Mouse (Mus musculus) urinary bladder, postnatal 25 days (tissue): ENCODE results near the gene Mdc1.
A peak's percentile ranks its signal among the peaks of the same experiment; 100 is the strongest.

ENCODE experiments used
- DNase-seq: peaks from one replicate; pipeline ENCODE4 v3.0.0; 2022; ENCODE audit warnings: low spot score

Gene Mdc1

DNA sequence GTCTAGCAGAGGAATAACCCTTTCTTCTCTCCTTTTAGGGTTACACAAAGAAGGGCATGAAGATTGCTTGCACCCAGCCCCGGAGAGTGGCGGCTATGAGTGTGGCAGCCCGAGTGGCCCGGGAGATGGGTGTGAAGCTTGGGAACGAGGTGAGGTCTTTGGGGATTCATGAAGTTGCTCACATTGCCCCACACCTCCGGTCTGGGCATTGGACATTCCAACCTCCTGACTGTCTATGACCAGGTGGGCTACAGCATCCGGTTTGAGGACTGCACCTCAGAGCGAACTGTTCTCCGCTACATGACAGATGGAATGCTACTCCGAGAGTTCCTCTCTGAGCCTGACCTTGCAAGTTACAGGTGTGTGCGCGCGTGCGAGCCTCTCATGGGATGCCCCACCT, 42.5 kb downstream of the Mdc1 start:
- DNase-seq: no peak

GRCm38 (mm10) chr17:35887725-35888124, 46.4 kb downstream of the Mdc1 start:
- no peak for DNase-seq

GRCm38 (mm10) chr17:35896781-35897643, 55.7 kb downstream of the Mdc1 start, which contains the start of gene 2310061I04Rik:
Gene 2310061I04Rik, minus strand, starts transcription at chr17:35897431.
- peak; percentile 90 for DNase-seq

DNA sequence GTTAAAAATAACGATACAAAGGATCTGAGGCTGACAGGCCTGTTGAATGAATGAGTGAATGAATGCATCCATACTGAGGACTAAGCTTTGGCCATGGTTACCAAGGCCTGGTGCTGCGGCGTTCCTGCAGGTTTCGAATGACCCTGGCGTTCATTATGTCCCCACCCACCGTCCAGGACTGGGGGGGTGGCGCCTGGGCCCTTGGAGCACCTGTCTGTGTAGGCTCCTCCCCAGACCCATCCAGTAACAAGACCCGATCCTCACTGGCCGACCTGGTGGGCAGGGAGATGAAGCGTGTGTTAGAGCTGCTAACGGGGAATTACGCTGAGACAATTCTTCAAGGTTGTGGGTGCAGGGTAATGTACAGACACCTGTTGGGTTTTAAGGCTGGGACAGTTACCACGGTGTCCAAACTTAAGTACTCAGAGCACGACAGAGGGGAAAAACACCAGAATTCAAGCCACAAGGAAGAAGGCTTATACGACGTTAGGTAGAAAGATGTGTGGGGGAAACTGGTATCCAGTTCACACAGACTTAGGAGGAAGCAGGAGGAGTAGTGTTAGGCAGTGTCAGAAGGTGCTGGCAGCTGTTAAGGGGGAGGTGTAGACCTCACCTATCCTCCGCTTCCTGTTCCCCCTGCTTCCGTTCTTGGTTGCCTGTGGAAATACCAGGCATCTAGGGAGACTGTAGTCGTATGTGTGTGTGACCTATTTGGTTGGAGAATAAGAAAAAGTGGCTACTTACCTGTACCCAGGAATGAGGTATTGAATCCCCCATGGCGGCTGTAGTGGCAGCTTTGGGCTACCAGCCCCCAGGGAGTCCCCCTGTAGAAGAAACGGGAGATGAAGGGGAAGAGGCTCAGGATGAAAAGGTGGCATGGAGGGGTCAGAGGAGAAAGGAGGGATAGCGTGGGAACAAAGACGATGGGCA, 56.6 kb downstream of the Mdc1 start:
- DNase-seq: no peak

DNA sequence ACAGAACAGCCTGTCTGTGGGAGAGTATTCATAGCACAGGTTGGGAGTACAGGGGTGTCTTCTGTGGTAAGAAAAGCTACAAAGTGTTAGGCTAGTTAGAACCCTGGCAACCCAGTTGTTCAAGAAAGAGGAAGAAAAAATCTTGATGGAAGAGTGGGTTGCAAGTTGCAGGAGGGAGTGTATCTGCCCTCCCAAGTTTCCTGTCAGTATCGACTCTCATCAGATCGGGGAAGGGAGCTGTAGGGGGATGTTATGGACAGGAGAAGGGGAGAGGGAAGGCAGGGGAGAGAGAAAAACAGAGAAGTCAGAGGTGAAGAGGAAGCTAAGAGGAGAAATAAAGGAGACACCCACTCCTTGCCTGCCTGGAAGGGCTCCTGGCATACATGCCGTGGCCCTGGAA, 59.3 kb downstream of the Mdc1 start:
- no peak for DNase-seq

DNA sequence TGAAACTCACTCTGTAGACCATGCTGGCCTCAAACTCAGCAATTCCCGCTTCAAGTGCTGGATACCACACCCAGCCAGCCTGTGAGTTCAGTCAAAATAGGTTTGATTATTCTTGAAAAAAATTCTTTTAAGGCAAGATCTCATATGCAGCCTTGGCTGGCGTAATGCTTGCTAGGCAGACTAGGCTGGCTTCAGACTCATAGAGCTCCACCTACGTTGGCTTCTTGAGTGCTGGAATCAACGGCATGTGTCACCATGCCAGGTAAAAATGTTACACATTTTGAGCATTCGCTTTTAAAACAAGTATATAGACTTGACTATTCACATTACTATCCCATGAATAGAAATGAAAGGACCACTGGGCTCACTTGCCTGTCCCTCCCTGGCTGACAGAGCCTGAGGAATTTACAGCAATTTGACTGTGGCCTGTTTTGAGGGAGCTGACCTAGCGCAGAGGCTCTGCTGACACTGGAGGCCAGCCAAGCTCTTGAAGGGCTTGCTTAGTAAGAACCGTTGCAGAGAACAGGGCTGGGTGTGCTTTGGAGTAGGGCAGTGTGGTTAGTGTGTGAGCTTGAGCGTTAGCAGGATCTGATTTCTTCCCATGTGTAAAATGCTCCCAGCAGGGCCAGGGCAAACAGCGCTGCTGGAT, 62.2 kb downstream of the Mdc1 start:
- no peak for DNase-seq

DNA sequence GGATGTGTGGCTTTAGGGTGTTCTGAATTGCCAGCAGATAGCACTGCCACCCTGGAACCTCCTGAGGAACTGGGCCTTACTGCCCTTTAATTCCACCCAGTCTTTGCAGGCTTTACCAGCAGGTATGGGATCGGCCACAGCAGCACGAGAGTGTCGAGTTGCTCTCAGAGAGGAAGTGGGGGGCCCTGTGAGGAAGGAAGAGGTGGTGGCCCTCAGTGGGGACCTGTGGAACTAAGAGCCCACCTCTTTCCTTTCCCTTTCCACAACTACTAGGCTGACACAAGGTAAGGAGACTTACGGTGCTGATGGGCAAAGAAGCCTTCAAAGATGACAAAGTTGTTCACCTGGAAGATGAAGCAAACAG, 62.7 kb downstream of the Mdc1 start:
- no peak for DNase-seq

DNA sequence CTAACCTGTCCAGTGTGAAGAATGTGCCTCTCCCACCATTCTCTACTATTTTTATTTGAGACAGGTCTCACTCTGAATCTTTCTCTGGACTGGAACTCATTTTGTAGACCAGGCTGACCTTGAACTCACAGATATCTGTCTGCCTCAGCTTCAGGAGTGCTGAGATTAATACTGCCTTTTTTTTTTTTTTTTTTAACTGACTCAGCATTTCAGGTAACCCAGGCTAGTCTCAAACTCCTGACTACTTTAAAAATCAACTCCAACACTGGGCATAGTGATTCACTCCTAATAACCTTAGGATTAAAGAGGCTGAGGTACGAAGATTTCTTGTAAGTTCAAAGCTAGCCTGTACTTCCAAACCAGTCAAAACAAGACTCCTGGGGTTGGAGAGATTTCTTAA, 64.3 kb downstream of the Mdc1 start:
- DNase-seq: no peak

GRCm38 (mm10) chr17:35907609-35908008, 66.3 kb downstream of the Mdc1 start:
- no peak for DNase-seq
